Mouse (Mus musculus) forebrain, embryonic 12.5 days (tissue): ENCODE data around the gene Itga7. TPM values are rescaled to one million over a fixed set of nuclear protein-coding genes. Genes with fewer than 3 reads are reported as not detected.

Experiments used
- ATAC-seq: fragments of 200-750 bp; cut with Nextera tagmentation; 2 replicates; pipeline ENCODE4 v1.8.0; 2017; ENCODE audit warnings: moderate TSS enrichment; ENCODE audit not compliant: low FRiP score
- H3K27ac ChIP-seq: fragments of 300-500 bp; sonication (generic); 2 replicates; pipeline ENCODE4 v1.5.1; 2016; ENCODE audit warnings: mild to moderate bottlenecking
- H3K27me3 ChIP-seq: fragments of 300-500 bp; sonication (generic); 2 replicates; pipeline ENCODE4 v1.6.1; 2016; ENCODE audit warnings: mild to moderate bottlenecking
- H3K36me3 ChIP-seq: fragments of 300-500 bp; sonication (generic); replicated peaks from 2 replicates; pipeline ENCODE4 v1.6.1; 2016; ENCODE audit warnings: mild to moderate bottlenecking
- H3K4me1 ChIP-seq: fragments of 300-500 bp; sonication (generic); 2 replicates; pipeline ENCODE4 v1.6.1; 2016
- H3K4me2 ChIP-seq: fragments of 300-500 bp; sonication (generic); 2 replicates; pipeline ENCODE4 v1.6.1; 2016; ENCODE audit warnings: mild to moderate bottlenecking, moderate library complexity
- H3K4me3 ChIP-seq: fragments of 300-500 bp; sonication (generic); replicated peaks from 2 replicates; pipeline ENCODE4 v1.5.1; 2016; ENCODE audit warnings: mild to moderate bottlenecking
- H3K9ac ChIP-seq: fragments of 300-500 bp; sonication (generic); 2 replicates; pipeline ENCODE4 v1.6.1; 2016; ENCODE audit warnings: mild to moderate bottlenecking
- H3K9me3 ChIP-seq: fragments of 300-500 bp; sonication (generic); 2 replicates; pipeline ENCODE4 v1.6.1; 2016
- WGBS: fragments of 180-500 bp; shearing (Covaris S2); methylation state at CpG from one replicate; pipeline ENCODE4 v1.1.7; 2016; 5-methylcytosine and 5-hydroxymethylcytosine counted together
- polyA plus RNA-seq: library from polyadenylated mRNA; unstranded; fragments of >200 nt; fragmentation: Nextera tagmentation; extraction: Ambion mirVana; gene quantifications from 2 replicates; pipeline ENCODE4 v1.2.1, GENCODE M21; 2016

Gene Itga7
- polyA plus RNA-seq, 1 experiment from 2014 or later: 0.46 TPM

DNA sequence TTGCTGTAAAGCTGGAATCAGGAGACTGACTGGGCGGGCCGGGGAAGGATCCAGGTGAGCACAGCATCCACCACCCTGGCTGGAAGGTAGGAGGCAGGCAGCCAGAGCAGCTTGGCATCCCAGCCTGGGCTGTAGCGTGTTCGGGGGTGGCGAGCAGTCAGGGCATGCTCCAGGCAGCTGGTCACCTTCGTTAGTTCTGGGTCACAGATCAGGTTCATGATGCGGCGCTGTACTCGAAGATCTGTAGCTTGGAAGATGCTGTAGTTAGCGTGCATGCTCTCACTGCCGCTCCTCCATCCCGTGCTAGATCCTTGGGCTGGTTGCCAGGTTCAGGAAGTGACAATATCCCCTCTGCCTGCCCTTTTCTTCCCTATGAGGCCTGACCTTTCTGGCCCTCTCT lies 19.9 kb upstream of the Itga7 start:
- Histone ChIP-seq H3K36me3 (peaks cover 15% of the 10 kb centered on the region), H3K27ac (no peak overlapping the region), H3K9me3 (no peaks in the 10 kb centered on the region), H3K4me3 (no peak overlapping the region), H3K9ac (no peak overlapping the region), H3K27me3 (peaks cover 6% of the 10 kb centered on the region), H3K4me1 (peaks cover 22% of the 10 kb centered on the region), H3K4me2 (no peak overlapping the region)
- WGBS: 85% methylated on average over 12 of the region's 12 CpGs
- no peak for ATAC-seq

DNA sequence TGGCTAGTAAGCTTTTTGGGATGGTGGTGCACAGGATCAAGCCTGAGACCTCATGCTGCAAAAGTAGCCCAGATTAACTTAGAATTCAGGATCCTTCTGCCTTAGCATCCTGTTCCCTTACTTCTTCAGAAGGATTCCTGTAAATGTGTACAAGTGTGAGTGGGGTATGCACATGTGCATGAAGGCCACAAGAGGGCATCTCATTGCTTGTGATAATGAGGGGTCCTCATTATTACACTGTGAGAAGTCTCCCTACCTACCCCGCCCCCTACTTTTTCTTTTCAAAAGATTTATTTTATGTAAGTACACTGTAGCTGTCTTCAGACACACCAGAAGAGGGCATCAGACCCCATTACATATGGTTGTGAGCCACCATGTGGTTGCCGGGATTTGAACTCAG lies 18.1 kb upstream of the Itga7 start:
- no peak overlapping the region for H3K4me2 ChIP-seq
- H3K4me1 ChIP-seq: peaks cover 16% of the 10 kb centered on the region
- H3K9me3 ChIP-seq: no peaks in the 10 kb centered on the region
- H3K4me3 ChIP-seq: no peak overlapping the region
- H3K27ac ChIP-seq: no peak overlapping the region
- no peak for ATAC-seq
- H3K36me3 ChIP-seq: peaks cover 15% of the 10 kb centered on the region
- H3K9ac ChIP-seq: no peak overlapping the region
- no peaks in the 10 kb centered on the region for H3K27me3 ChIP-seq
- WGBS: 78% methylated on average over 2 of the region's 2 CpGs

DNA sequence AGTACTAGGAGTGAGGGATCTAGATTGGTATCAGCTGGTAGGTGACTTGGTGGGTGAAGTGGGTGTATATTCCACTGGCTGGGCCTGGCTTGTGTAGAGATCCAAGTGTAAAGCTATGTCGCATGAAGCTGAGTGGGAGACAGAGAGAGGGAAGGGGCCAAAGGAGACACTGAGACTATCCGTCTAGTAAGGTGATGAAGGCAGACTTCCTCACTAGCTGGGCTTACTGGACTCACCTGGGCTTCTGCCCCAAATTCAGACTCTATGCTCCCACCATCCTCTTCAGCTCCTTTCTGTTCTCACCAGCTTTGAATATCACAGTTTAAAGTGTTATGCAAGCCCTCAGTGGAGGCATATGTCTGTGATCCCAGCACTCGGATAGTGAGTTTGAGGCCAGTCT lies 17.0 kb upstream of the Itga7 start:
- Histone ChIP-seq H3K4me1 (peaks cover 20% of the 10 kb centered on the region), H3K9me3 (no peaks in the 10 kb centered on the region), H3K4me3 (no peak overlapping the region), H3K9ac (no peak overlapping the region), H3K27me3 (no peaks in the 10 kb centered on the region), H3K4me2 (no peak overlapping the region), H3K27ac (no peak overlapping the region), H3K36me3 (peaks cover 15% of the 10 kb centered on the region)
- 90% methylated on average over 3 of the region's 3 CpGs for WGBS
- ATAC-seq: no peak

DNA sequence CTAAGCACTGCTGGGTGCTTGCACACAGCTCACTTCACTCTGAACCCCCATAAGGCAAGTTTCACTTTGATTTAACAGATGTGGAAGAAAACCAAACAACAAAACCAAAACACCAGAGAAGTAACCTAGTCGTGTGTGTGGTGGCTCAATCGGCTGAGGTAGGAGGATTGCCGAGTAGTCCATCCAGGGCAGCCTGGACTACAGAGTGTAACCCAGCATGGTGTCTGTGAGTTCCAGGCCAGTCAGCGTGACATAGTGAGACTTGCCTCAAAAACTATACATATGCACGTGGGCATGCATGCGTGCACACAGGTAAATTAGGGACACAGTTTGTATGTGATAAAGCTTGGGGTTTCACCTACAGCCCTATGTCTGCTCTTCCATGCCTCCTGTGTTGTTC lies 16.2 kb upstream of the Itga7 start:
- no peak for ATAC-seq
- H3K4me1 ChIP-seq: peaks cover 28% of the 10 kb centered on the region
- no peaks in the 10 kb centered on the region for H3K9me3 ChIP-seq
- peaks cover 15% of the 10 kb centered on the region for H3K36me3 ChIP-seq
- H3K27me3 ChIP-seq: no peaks in the 10 kb centered on the region
- H3K9ac ChIP-seq: no peak overlapping the region
- no peak overlapping the region for H3K27ac ChIP-seq
- H3K4me2 ChIP-seq: no peak overlapping the region
- H3K4me3 ChIP-seq: no peak overlapping the region
- WGBS: 89% methylated on average over 6 of the region's 6 CpGs

DNA sequence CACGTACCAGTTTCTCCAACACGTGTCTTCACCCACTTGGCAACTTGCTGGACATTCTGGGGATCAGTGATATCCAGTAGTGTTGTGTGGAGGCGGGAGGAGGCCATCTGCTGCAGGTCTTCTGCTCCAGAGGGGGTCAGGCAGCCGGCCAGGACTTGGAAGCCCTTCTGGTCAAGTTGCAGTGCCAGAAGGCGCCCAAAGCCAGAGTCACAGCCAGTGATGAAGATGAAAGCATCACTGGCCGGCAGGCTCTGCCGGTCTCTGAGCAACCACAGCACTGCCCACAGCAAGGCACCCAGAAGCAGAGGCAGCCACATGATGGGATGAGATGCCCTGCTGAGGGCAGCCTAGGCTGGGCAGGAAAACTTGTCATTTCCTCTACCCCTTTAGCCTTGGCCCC lies 15.4 kb upstream of the Itga7 start:
- WGBS: 82% methylated on average over 7 of the region's 7 CpGs
- Histone ChIP-seq H3K27me3 (no peaks in the 10 kb centered on the region), H3K4me1 (peaks cover 28% of the 10 kb centered on the region), H3K4me3 (no peak overlapping the region), H3K36me3 (peaks cover 15% of the 10 kb centered on the region), H3K9ac (no peak overlapping the region), H3K4me2 (no peak overlapping the region), H3K9me3 (no peaks in the 10 kb centered on the region), H3K27ac (no peak overlapping the region)
- ATAC-seq: no peak

DNA sequence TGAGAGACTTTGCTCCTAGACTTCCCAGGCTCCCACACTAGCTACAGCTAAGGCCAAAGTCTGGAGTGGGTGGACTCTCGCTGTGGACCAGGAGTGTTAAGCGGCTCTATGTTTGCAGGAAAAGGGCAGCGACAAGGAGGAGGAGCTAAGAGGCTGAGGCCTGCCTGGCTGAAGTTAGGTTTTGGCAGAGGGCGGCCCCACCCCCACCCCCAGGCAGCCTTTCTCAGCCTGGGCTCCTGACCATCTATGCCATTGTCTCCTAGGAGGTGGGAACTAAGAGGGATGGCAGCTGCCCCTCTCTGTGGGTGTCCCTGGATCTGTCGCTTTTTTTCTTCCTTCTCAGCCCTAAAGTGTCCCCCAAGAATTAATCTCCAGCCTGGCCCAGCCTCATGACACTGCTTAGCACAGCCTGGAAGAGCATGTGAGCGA lies 14.4 kb upstream of the Itga7 start:
- Histone ChIP-seq H3K9ac (peak overlapping the region; percentile 7; the same call in 1 of the 2 replicates), H3K4me3 (no peak overlapping the region), H3K27me3 (0 out of 2 replicates have a peak, but pooled peaks cover 3% of the 10 kb centered on the region), H3K36me3 (peaks cover 11% of the 10 kb centered on the region), H3K27ac (0 out of 2 replicates have a peak overlapping the region, but pooled peaks have one; percentile 36), H3K4me2 (no peak overlapping the region), H3K4me1 (peaks cover 36% of the 10 kb centered on the region), H3K9me3 (no peaks in the 10 kb centered on the region)
- 13% methylated on average over 6 of the region's 6 CpGs for WGBS
- ATAC-seq: no peak

DNA sequence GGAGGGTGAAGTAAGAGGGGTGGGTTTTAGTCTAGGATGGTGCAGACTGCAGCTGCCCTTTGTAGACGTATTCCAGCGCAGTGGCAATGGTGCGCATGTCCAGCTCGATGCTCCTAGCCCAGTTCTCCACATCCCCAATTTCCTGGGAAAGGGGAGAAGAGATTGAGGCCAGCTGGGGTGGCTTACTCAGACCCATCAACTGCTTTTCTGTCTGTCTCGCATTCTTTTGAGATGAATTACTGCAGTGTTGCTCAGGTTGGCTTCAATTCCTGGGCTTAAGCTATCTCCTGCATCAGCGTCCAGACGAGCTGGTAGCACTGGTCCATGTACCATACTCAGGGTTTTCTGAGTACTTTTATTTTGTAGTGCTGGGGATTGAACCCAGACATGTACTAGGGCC lies 13.7 kb upstream of the Itga7 start:
- Histone ChIP-seq H3K27me3 (0 out of 2 replicates have a peak, but pooled peaks cover 6% of the 10 kb centered on the region), H3K4me1 (peaks cover 37% of the 10 kb centered on the region), H3K4me2 (no peak overlapping the region), H3K9ac (no peak overlapping the region), H3K9me3 (no peaks in the 10 kb centered on the region), H3K36me3 (peaks cover 11% of the 10 kb centered on the region), H3K4me3 (no peak overlapping the region), H3K27ac (0 out of 2 replicates have a peak overlapping the region, but pooled peaks have one; percentile 36)
- 88% methylated on average over 7 of the region's 7 CpGs for WGBS
- ATAC-seq: no peak

DNA sequence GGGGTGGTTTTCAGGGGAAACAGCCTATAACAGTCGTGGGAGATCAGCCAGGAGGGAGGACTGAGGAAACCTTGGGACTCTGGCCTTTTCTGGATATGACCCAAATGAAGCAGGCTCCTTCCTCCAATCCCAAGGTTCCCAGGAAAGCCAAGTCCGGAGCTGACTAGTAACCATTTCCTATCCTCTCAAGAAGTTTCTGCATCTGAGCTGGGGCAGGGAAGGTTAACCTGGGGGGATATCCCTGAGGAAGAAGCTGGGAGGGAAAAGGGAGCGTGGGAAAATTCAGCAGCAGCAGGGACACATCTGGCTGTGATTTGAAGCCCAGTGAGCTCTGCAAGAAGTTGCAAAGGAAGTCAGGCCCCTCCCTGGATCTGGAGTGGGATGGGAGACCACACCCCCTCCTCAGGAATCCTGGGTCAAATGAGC lies 12.9 kb upstream of the Itga7 start:
- H3K9me3 ChIP-seq: no peaks in the 10 kb centered on the region
- H3K4me1 ChIP-seq: peaks cover 37% of the 10 kb centered on the region
- H3K27me3 ChIP-seq: 0 out of 2 replicates have a peak, but pooled peaks cover 6% of the 10 kb centered on the region
- H3K36me3 ChIP-seq: peaks cover 11% of the 10 kb centered on the region
- no peak overlapping the region for H3K9ac ChIP-seq
- H3K4me3 ChIP-seq: no peak overlapping the region
- WGBS: 80% methylated on average over 3 of the region's 3 CpGs
- no peak for ATAC-seq
- no peak overlapping the region for H3K4me2 ChIP-seq
- H3K27ac ChIP-seq: no peak overlapping the region

DNA sequence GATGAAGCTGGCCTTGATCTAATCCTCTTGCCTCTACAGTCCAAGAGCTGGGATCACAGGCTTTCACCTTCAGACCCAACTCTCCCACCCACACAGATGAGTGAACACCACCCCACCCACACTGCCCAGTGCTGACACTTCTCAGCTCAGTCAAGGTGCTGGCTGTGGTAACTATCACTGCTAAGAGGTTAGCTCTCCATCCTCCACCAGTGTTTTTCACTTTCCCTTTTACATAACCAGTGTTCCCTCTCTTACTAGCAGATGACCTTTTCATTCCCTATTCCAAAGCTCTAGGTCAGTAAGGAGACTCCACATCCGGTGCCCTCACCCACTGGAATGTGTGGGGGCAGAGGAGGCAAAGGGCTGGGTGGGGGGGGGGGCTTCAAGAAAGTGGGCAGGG lies 12.4 kb upstream of the Itga7 start:
- 0 out of 2 replicates have a peak, but pooled peaks cover 6% of the 10 kb centered on the region for H3K27me3 ChIP-seq
- peaks cover 11% of the 10 kb centered on the region for H3K36me3 ChIP-seq
- ATAC-seq: no peak
- H3K9me3 ChIP-seq: no peaks in the 10 kb centered on the region
- peaks cover 37% of the 10 kb centered on the region for H3K4me1 ChIP-seq
- H3K9ac ChIP-seq: no peak overlapping the region
- no peak overlapping the region for H3K4me3 ChIP-seq
- H3K27ac ChIP-seq: no peak overlapping the region
- H3K4me2 ChIP-seq: no peak overlapping the region
- WGBS: 93% methylated on average over 1 of the region's 1 CpGs

DNA sequence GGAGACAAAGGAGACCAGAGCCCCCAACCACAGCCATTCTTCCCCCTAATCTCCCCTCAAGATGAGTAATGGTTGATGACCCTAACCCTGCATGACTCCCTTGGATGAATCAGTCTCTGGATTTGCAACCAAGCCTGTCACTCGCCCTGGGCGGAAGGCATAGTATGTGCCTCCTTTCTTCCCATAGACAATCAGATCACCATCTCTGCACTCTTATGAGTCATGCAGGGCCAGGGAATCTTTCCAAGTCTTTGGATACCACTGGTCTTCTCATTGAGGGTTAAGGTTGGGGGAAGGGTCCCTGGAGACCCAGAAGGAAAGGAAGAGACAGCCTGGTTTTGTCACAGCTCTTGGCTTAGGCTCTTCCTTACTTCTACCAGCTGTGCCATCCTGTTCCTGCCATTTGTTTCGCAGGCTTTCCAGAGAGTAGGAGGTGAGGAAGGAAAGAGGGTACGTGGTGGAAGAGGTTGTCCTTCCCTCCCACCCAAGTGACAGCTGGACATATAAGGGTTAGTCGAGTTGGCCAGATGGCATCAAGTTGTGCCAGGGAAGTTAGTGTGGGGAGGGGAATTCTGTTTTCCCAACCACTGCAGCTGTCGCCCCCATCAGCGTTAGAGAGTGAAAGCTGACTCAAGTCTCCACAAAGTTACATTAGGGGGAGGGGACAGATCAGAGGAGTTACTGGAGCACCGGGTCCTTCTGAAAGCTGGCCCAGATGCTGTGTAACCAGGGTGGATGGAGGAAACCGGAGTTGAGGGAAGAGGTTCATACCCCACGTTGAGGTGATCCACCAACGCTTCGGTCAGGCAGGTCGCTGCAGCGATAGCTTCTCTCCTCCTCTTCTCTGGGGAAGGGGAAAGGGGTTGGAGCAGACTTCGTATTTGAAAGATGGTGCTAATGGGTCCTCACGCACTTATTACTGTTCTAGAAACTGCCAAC lies 11.5 kb upstream of the Itga7 start:
- H3K27me3 ChIP-seq: 0 out of 2 replicates have a peak, but pooled peaks cover 8% of the 10 kb centered on the region

DNA sequence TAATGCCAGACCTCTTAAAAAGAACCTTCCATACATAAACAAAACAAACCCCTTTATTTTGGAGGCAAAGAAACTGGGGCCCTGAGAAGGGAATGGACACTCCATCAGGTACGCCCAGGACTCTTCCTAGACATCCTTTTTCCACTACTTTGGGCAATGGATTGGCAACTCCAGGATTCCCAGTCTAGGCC lies 10.9 kb upstream of the Itga7 start, which contains the start of gene Rdh5:
Rdh5 (minus strand) TSS at position 67 of the 191 bp plus-strand sequence.
- H3K9ac ChIP-seq: peak within 1 kb of the TSS; percentile 76
- H3K36me3 ChIP-seq: peaks cover 6% of the 10 kb centered on the region
- H3K4me1 ChIP-seq: peaks cover 37% of the 10 kb centered on the region
- peak within 1 kb of the TSS; percentile 83 for H3K4me3 ChIP-seq
- WGBS: 24% methylated on average over 1 of the region's 1 CpGs
- H3K27ac ChIP-seq: peak within 1 kb of the TSS; percentile 93
- no peak for ATAC-seq
- peak within 1 kb of the TSS; percentile 67 for H3K4me2 ChIP-seq
- H3K9me3 ChIP-seq: no peaks in the 10 kb centered on the region
- peaks cover 13% of the 10 kb centered on the region; the same call in 1 of the 2 replicates for H3K27me3 ChIP-seq

More for the DNA sequence above, 11.5 kb upstream of the Itga7 start:
- H3K4me2 ChIP-seq: peak overlapping the region; percentile 67
- peak overlapping the region; percentile 76 for H3K9ac ChIP-seq
- H3K36me3 ChIP-seq: peaks cover 11% of the 10 kb centered on the region
- no peaks in the 10 kb centered on the region for H3K9me3 ChIP-seq
- peaks cover 37% of the 10 kb centered on the region for H3K4me1 ChIP-seq
- peak overlapping the region; percentile 93; the same call in 1 of the 2 replicates for H3K27ac ChIP-seq
- WGBS: 78% methylated on average over 16 of the region's 16 CpGs
- H3K4me3 ChIP-seq: peak overlapping the region; percentile 83
- ATAC-seq: no peak

DNA sequence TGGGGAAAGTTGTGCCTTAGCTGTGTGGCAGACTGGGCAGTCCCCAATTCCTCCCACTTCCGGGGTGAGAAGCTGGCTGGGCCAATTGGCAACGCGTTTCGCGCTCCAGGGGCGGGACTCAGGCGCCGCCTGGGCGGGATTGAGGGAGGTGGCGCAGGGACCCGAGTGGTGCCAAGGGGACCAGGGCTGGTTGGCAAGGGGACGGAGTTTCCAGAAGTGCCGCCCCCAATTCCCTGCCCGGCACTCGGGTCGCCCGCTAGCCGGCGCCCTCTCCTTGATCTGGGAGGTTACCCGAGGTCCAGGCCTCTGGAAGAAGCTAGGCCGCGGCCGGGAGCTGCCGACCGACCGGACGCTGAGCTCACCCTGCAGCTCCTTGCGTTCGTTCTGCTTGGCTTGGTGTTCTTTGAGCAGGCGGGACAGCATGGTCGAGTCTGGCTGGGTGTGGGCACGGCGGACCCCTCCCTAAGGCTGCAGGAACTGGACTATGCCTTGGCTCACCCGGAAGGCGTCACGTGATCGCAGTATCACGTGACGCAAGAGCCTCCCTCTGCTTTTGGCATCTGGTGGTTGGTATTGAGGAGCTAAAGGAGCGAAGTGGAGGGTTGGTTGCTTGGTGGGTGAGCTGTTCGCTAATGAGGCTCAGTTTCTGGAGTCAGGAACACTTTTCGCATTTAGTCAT lies 10.5 kb upstream of the Itga7 start:
- under 1% methylated on average over 42 of the region's 42 CpGs for WGBS
- H3K27me3 ChIP-seq: peaks cover 17% of the 10 kb centered on the region
- peak overlapping the region; percentile 67 for H3K4me2 ChIP-seq
- ATAC-seq: peak; percentile 97
- H3K4me1 ChIP-seq: peaks cover 38% of the 10 kb centered on the region
- H3K9me3 ChIP-seq: no peaks in the 10 kb centered on the region
- peak overlapping the region; percentile 83 for H3K4me3 ChIP-seq
- H3K36me3 ChIP-seq: peaks cover 2% of the 10 kb centered on the region
- H3K9ac ChIP-seq: peak overlapping the region; percentile 76
- H3K27ac ChIP-seq: peak overlapping the region; percentile 93
